Mouse (Mus musculus): ENCODE measurements around the gene Rhox4b. TPM values are rescaled to one million over a fixed set of nuclear protein-coding genes. Genes with fewer than 3 reads are reported as not detected.
"Not testable (repeated sequence)": the region's sequence is repeated elsewhere in the genome, so short reads cannot be mapped to it uniquely, and the experiment has no call there.

Gene Rhox4b
- polyA plus RNA-seq (2015; fragmentation: Nextera tagmentation; extraction: Ambion mirVana), result 0.10 TPM in 1 of 2 replicates, not detected in the other

DNA sequence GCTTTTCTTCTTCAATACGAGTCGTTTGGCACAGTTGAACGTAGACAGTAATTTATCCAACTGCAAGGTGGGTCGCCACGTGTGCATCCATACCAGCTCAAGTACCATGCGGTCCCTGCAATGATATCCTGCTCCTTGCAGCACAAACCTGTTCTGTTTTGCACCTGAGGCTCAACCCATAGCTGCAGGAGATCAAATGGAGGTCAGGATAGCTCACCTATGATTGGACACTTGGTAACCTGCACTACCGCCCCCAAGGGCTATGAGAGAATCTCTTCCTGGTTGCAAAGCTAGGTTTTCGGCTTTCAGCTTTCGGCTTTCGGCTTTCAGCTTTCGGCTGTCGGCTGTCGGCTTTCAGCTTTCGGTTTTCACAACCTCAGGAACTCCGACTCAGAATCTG, at the start of gene Rhox4b:
Rhox4b (plus strand) TSS at position 301 of the 400 bp plus-strand sequence.
- H3K27me3 ChIP-seq; H3K27ac ChIP-seq; H3K4me3 ChIP-seq; H3K4me1 ChIP-seq; H3K9me3 ChIP-seq; H3K36me3 ChIP-seq; H3K9ac ChIP-seq; ATAC-seq (ENCODE audit: borderline replicate concordance, extremely low read depth, low FRiP score, low TSS enrichment); H3K4me2 ChIP-seq: not testable (repeated sequence)
- 82% methylated on average over 15 of the region's 15 CpGs for WGBS

DNA sequence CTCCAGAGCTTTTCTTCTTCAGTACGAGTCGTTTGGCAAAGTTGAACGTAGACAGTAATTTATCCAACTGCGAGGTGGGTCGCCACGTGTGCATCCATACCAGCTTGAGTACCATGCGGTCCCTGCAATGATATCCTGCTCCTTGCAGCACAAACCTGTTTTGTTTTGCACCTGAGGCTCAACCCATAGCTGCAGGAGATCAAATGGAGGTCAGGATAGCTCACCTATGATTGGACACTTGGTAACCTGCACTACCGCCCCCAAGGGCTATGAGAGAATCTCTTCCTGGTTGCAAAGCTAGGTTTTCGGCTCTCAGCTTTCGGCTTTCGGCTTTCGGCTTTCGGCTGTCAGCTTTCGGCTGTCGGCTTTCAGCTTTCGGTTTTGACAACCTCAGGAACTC, 41.7 kb upstream of the Rhox4b start, which contains the start of gene Rhox4a2:
Rhox4a2 (plus strand) TSS at position 301 of the 400 bp plus-strand sequence.
- ATAC-seq (ENCODE audit: borderline replicate concordance, extremely low read depth, low FRiP score, low TSS enrichment); H3K9ac ChIP-seq; H3K27ac ChIP-seq; H3K4me1 ChIP-seq; H3K27me3 ChIP-seq; H3K4me2 ChIP-seq; H3K4me3 ChIP-seq; H3K36me3 ChIP-seq; H3K9me3 ChIP-seq: not testable (repeated sequence)
- 90% methylated on average over 8 of the region's 16 CpGs for WGBS

DNA sequence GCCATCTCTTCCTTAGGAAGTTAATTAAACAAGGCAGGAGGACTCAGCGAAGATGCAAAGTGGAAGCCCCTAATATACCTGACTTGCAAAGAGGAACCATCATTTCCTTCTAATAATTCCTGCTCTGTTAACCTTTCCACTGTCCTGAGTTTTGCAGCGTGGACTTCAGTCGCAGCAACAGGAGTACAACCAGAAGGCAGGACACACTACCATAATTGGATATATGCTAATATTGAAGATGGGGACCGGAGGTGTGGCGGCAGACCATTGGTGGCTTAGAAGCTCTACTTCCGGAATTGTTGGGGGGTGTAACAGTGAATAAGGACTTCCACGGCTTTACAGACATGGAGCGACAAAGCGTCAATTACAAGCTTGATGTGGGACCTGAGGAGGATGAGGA, 20.5 kb upstream of the Rhox4b start, which contains the start of gene Rhox2b:
Rhox2b (plus strand) TSS at position 301 of the 400 bp plus-strand sequence.
- H3K27me3 ChIP-seq; H3K4me1 ChIP-seq; H3K4me2 ChIP-seq; H3K4me3 ChIP-seq; H3K27ac ChIP-seq; H3K36me3 ChIP-seq; H3K9me3 ChIP-seq; H3K9ac ChIP-seq; ATAC-seq (ENCODE audit: borderline replicate concordance, extremely low read depth, low FRiP score, low TSS enrichment): not testable (repeated sequence)
- no CpG with 5 or more reads among the region's 9 CpGs for WGBS

DNA sequence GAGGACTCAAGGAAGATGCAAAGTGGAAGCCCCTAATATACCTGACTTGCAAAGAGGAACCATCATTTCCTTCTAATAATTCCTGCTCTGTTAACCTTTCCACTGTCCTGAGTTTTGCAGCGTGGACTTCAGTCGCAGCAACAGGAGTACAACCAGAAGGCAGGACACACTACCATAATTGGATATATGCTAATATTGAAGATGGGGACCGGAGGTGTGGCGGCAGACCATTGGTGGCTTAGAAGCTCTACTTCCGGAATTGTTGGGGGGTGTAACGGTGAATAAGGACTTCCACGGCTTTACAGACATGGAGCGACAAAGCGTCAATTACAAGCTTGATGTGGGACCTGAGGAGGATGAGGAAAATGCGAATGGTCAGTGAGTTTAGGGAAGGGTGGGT, 21.1 kb downstream of the Rhox4b start, which contains the start of gene Rhox2c:
Rhox2c (plus strand) TSS at position 301 of the 400 bp plus-strand sequence.
- 96% methylated on average over 7 of the region's 10 CpGs for WGBS
- not testable (repeated sequence) for H3K27ac ChIP-seq; H3K9me3 ChIP-seq; H3K27me3 ChIP-seq; H3K36me3 ChIP-seq; H3K4me3 ChIP-seq; H3K9ac ChIP-seq; ATAC-seq (ENCODE audit: borderline replicate concordance, extremely low read depth, low FRiP score, low TSS enrichment); H3K4me1 ChIP-seq; H3K4me2 ChIP-seq

DNA sequence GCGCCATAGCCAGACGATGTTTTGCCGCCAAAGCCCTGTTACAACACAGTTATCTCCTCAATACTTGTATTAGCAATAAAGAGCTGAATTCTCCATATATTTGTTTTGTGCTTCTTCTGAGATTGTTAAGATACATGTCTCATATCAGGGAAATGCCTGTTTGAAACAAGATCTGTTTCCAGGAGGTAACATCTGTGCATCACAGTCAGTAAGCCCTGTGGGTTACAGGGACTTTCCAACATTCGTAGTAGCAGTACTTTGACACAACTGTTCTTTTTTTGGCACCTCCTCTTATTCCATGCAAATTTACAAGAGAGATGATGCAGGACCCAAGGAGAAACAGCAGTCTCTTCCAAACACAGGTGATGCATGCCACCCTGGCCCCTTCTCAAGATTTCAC, 26.0 kb downstream of the Rhox4b start, which contains the start of gene Rhox3c:
Rhox3c (plus strand) TSS at position 301 of the 400 bp plus-strand sequence.
- H3K4me3 ChIP-seq; H3K4me2 ChIP-seq; H3K27ac ChIP-seq; H3K36me3 ChIP-seq; H3K4me1 ChIP-seq; H3K9me3 ChIP-seq; ATAC-seq (ENCODE audit: borderline replicate concordance, extremely low read depth, low FRiP score, low TSS enrichment); H3K27me3 ChIP-seq; H3K9ac ChIP-seq: not testable (repeated sequence)
- WGBS, result 97% methylated on average over 3 of the region's 4 CpGs

DNA sequence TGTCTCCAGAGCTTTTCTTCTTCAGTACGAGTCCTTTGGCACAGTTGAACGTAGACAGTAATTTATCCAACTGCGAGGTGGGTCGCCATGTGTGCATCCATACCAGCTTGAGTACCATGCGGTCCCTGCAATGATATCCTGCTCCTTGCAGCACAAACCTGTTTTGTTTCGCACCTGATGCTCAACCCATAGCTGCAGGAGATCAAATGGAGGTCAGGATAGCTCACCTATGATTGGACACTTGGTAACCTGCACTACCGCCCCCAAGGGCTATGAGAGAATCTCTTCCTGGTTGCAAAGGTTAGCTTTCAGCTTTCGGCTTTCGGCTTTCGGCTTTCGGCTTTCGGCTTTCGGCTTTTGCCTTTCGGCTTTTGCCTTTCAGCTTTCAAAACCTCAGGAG, 47.7 kb downstream of the Rhox4b start, which contains the start of gene Rhox4c:
Rhox4c (plus strand) TSS at position 301 of the 400 bp plus-strand sequence.
- H3K9me3 ChIP-seq; ATAC-seq (ENCODE audit: borderline replicate concordance, extremely low read depth, low FRiP score, low TSS enrichment); H3K4me1 ChIP-seq; H3K4me2 ChIP-seq; H3K27me3 ChIP-seq; H3K36me3 ChIP-seq; H3K27ac ChIP-seq; H3K9ac ChIP-seq; H3K4me3 ChIP-seq: not testable (repeated sequence)
- 91% methylated on average over 14 of the region's 14 CpGs for WGBS

Other genes with a start within 250 kb of the Rhox4b start
- gene Ndufa1, start 241.3 kb upstream of the Rhox4b start, polyA plus RNA-seq (2015; fragmentation: Nextera tagmentation; extraction: Ambion mirVana), result 399 and 410 TPM in 2 replicates
- 8.4 and 9.1 TPM in 2 replicates for gene Rnf113a1, start 241.2 kb upstream of the Rhox4b start, polyA plus RNA-seq (2015; fragmentation: Nextera tagmentation; extraction: Ambion mirVana)
- not detected in 2 replicates for gene Gm9, start 221.5 kb upstream of the Rhox4b start, polyA plus RNA-seq (2015; fragmentation: Nextera tagmentation; extraction: Ambion mirVana)
- not detected in 2 replicates for gene Rhox1, start 210.2 kb upstream of the Rhox4b start, polyA plus RNA-seq (2015; fragmentation: Nextera tagmentation; extraction: Ambion mirVana)
- gene Rhox2a, start 187.5 kb upstream of the Rhox4b start, polyA plus RNA-seq (2015; fragmentation: Nextera tagmentation; extraction: Ambion mirVana), result not detected in 2 replicates
- gene Rhox3a, start 182.6 kb upstream of the Rhox4b start, polyA plus RNA-seq (2015; fragmentation: Nextera tagmentation; extraction: Ambion mirVana), result not detected in 2 replicates
- not detected in 2 replicates for gene Rhox4a, start 167.2 kb upstream of the Rhox4b start, polyA plus RNA-seq (2015; fragmentation: Nextera tagmentation; extraction: Ambion mirVana)
- gene Rhox3a2, start 52.5 kb upstream of the Rhox4b start, polyA plus RNA-seq (2015; fragmentation: Nextera tagmentation; extraction: Ambion mirVana), result not detected in 2 replicates
- 0.49 TPM in 1 of 2 replicates, not detected in the other for gene Rhox4a2, start 41.6 kb upstream of the Rhox4b start, polyA plus RNA-seq (2015; fragmentation: Nextera tagmentation; extraction: Ambion mirVana)
- gene Rhox2b, start 20.4 kb upstream of the Rhox4b start, polyA plus RNA-seq (2015; fragmentation: Nextera tagmentation; extraction: Ambion mirVana), result not detected in 2 replicates
- gene Rhox2c, start 21.2 kb downstream of the Rhox4b start, polyA plus RNA-seq (2015; fragmentation: Nextera tagmentation; extraction: Ambion mirVana), result not detected in 2 replicates
- gene Rhox3c, start 26.1 kb downstream of the Rhox4b start, polyA plus RNA-seq (2015; fragmentation: Nextera tagmentation; extraction: Ambion mirVana), result not detected in 2 replicates
- not detected in 2 replicates for gene Rhox4c, start 47.8 kb downstream of the Rhox4b start, polyA plus RNA-seq (2015; fragmentation: Nextera tagmentation; extraction: Ambion mirVana)
- gene Rhox2d, start 60.9 kb downstream of the Rhox4b start, polyA plus RNA-seq (2015; fragmentation: Nextera tagmentation; extraction: Ambion mirVana), result not detected in 2 replicates
- gene Rhox4d, start 81.9 kb downstream of the Rhox4b start, polyA plus RNA-seq (2015; fragmentation: Nextera tagmentation; extraction: Ambion mirVana), result not detected in 2 replicates
- not detected in 2 replicates for gene Rhox2e, start 98.0 kb downstream of the Rhox4b start, polyA plus RNA-seq (2015; fragmentation: Nextera tagmentation; extraction: Ambion mirVana)
- gene Rhox3e, start 109.5 kb downstream of the Rhox4b start, polyA plus RNA-seq (2015; fragmentation: Nextera tagmentation; extraction: Ambion mirVana), result not detected in 2 replicates
- gene Rhox4e, start 124.9 kb downstream of the Rhox4b start, polyA plus RNA-seq (2015; fragmentation: Nextera tagmentation; extraction: Ambion mirVana), result not detected in 2 replicates
- not detected in 2 replicates for gene Rhox2f, start 138.9 kb downstream of the Rhox4b start, polyA plus RNA-seq (2015; fragmentation: Nextera tagmentation; extraction: Ambion mirVana)
- gene Rhox3f, start 148.5 kb downstream of the Rhox4b start, polyA plus RNA-seq (2015; fragmentation: Nextera tagmentation; extraction: Ambion mirVana), result not detected in 2 replicates
- gene Rhox4f, start 175.2 kb downstream of the Rhox4b start, polyA plus RNA-seq (2015; fragmentation: Nextera tagmentation; extraction: Ambion mirVana), result not detected in 2 replicates
- gene Rhox3g, start 196.1 kb downstream of the Rhox4b start, polyA plus RNA-seq (2015; fragmentation: Nextera tagmentation; extraction: Ambion mirVana), result not detected in 2 replicates
- not detected in 2 replicates for gene Rhox2g, start 211.0 kb downstream of the Rhox4b start, polyA plus RNA-seq (2015; fragmentation: Nextera tagmentation; extraction: Ambion mirVana)
- gene Rhox4g, start 218.8 kb downstream of the Rhox4b start, polyA plus RNA-seq (2015; fragmentation: Nextera tagmentation; extraction: Ambion mirVana), result not detected in 2 replicates
- gene Rhox3h, start 236.3 kb downstream of the Rhox4b start, polyA plus RNA-seq (2015; fragmentation: Nextera tagmentation; extraction: Ambion mirVana), result not detected in 2 replicates
- gene Rhox2h, start 240.8 kb downstream of the Rhox4b start, polyA plus RNA-seq (2015; fragmentation: Nextera tagmentation; extraction: Ambion mirVana), result not detected in 2 replicates

All from lung, embryonic 15.5 days (tissue).